Comparison of ENCODE assay signal across 9 mouse cellular contexts in the genomic region with DNA sequence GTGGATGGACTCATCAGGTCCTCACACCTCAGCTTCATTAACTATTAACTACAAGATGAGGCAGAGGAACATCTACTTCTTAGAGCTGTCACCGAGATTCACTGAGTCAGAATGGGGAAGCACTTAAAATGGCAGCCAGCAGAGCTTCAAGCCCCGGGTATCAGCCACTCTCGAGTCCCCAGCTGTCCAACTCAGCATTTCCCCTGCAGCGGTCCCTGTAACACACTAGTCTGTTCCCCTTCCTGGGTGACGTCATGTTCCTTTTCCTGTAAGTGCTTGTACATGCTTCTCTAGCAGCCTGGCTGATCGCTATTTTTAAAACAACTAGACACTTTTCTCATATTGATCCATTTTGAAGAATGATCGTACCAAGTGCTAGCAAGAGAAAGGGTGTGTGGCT. TPM values are rescaled to one million over a fixed set of nuclear protein-coding genes. Genes with fewer than 3 reads are reported as not detected.
DNase-seq lines count a peak whose midpoint lies in the region; ATAC-seq lines count a peak whose summit lies in the region.
"Had no signal": no experiment of that assay in that cellular context is flagged by ENCODE, and none has a peak within 500 bp of the region (broad histone marks: within the 10 kb centered on the region; RNA-seq: fewer than 3 reads in every experiment).

No protein-coding gene starts in this region.

- H3K9ac ChIP-seq in embryonic facial prominence, embryonic 14.5 days (ENCODE audit: low read depth, low read length) = no peak overlapping the region
- H3K9ac ChIP-seq in hindbrain, embryonic 11.5 days (ENCODE audit: low read depth, low read length) = no peak overlapping the region
- H3K9ac ChIP-seq: neural tube, embryonic 12.5 days had no signal

- no peaks in the 10 kb centered on the region for H3K4me1 ChIP-seq in embryonic facial prominence, embryonic 14.5 days (ENCODE audit: control insufficient read depth, insufficient read depth, low read length)
- no peaks in the 10 kb centered on the region for H3K4me1 ChIP-seq in embryonic facial prominence, embryonic 10.5 days
- H3K4me1 ChIP-seq in hindbrain, embryonic 11.5 days (replicated peaks; ENCODE audit: control insufficient read depth, insufficient read depth, low read length) = no peaks in the 10 kb centered on the region
- H3K4me1 ChIP-seq: neural tube, embryonic 12.5 days had no signal

- H3K27me3 ChIP-seq in embryonic facial prominence, embryonic 14.5 days (replicated peaks; ENCODE audit: control insufficient read depth, insufficient read depth, low read length) = no peaks in the 10 kb centered on the region
- no peaks in the 10 kb centered on the region for H3K27me3 ChIP-seq in embryonic facial prominence, embryonic 10.5 days (replicated peaks; ENCODE audit: low read depth, poor library complexity, severe bottlenecking)
- no peaks in the 10 kb centered on the region for H3K27me3 ChIP-seq in hindbrain, embryonic 11.5 days (ENCODE audit: control insufficient read depth, insufficient read depth, low read length)
- H3K27me3 ChIP-seq: neural tube, embryonic 12.5 days had no signal

- no peaks in the 10 kb centered on the region for H3K9me3 ChIP-seq in embryonic facial prominence, embryonic 14.5 days (ENCODE audit: control insufficient read depth, low read length)
- H3K9me3 ChIP-seq in embryonic facial prominence, embryonic 10.5 days = no peaks in the 10 kb centered on the region
- H3K9me3 ChIP-seq in hindbrain, embryonic 11.5 days (ENCODE audit: control insufficient read depth, low read length) = no peaks in the 10 kb centered on the region
- H3K9me3 ChIP-seq: neural tube, embryonic 12.5 days had no signal

- no peak overlapping the region for H3K4me2 ChIP-seq in embryonic facial prominence, embryonic 14.5 days (ENCODE audit: low read depth, low read length)
- no peak overlapping the region for H3K4me2 ChIP-seq in hindbrain, embryonic 11.5 days (replicated peaks; ENCODE audit: low read depth, low read length)
- H3K4me2 ChIP-seq: neural tube, embryonic 12.5 days had no signal

- H3K36me3 ChIP-seq in embryonic facial prominence, embryonic 14.5 days (ENCODE audit: control insufficient read depth, insufficient read depth, low read length) = no peaks in the 10 kb centered on the region
- H3K36me3 ChIP-seq in embryonic facial prominence, embryonic 10.5 days (replicated peaks) = no peaks in the 10 kb centered on the region
- H3K36me3 ChIP-seq in hindbrain, embryonic 11.5 days (ENCODE audit: control insufficient read depth, insufficient read depth, low read length) = no peaks in the 10 kb centered on the region
- H3K36me3 ChIP-seq: neural tube, embryonic 12.5 days had no signal

- no peak overlapping the region for H3K27ac ChIP-seq in embryonic facial prominence, embryonic 14.5 days (replicated peaks; ENCODE audit: low read depth, low read length)
- no peak overlapping the region for H3K27ac ChIP-seq in embryonic facial prominence, embryonic 10.5 days (replicated peaks)
- no peak overlapping the region for H3K27ac ChIP-seq in hindbrain, embryonic 11.5 days (ENCODE audit: low read depth, low read length)
- H3K27ac ChIP-seq: neural tube, embryonic 12.5 days had no signal

- no peak for ATAC-seq in embryonic facial prominence, embryonic 14.5 days (ENCODE audit: low read depth)
- ATAC-seq in hindbrain, embryonic 11.5 days (ENCODE audit: low FRiP score) = no peak

- peak; percentile 56 for DNase-seq in embryonic facial prominence, embryonic 14.5 days (ENCODE audit: low spot score)
- DNase-seq in embryonic facial prominence, embryonic 10.5 days (ENCODE audit: low spot score) = no peak
- peak; percentile 66 for DNase-seq in MEL-GATA-1-ER (ENCODE audit: extremely low read depth, low read depth)
- DNase-seq in heart, postnatal 4 days = peak; percentile 48
- peak; percentile 60 to 71 for DNase-seq in lung, postnatal 4 days
- DNase-seq in thymus, postnatal 14 days = peak; percentile 81
- DNase-seq in testis, postnatal 14 days (ENCODE audit: low spot score) = no peak
- DNase-seq in hindbrain, embryonic 11.5 days (ENCODE audit: low spot score) = no peak

- H3K4me3 ChIP-seq in embryonic facial prominence, embryonic 14.5 days (ENCODE audit: low read depth, low read length) = no peak overlapping the region
- no peak overlapping the region for H3K4me3 ChIP-seq in embryonic facial prominence, embryonic 10.5 days
- H3K4me3 ChIP-seq in hindbrain, embryonic 11.5 days (ENCODE audit: low read depth, low read length) = no peak overlapping the region
- H3K4me3 ChIP-seq: neural tube, embryonic 12.5 days had no signal

- WGBS in embryonic facial prominence, embryonic 14.5 days = 75% methylated on average over 7 of the region's 7 CpGs
- 83% methylated on average over 7 of the region's 7 CpGs for WGBS in embryonic facial prominence, embryonic 10.5 days
- WGBS in hindbrain, embryonic 11.5 days = 88% methylated on average over 7 of the region's 7 CpGs

RNA-seq across cellular contexts. Expression of a gene that starts 8.6 kb away (rescaled TPM):
- polyA plus RNA-seq in embryonic facial prominence, embryonic 14.5 days (2014; fragmentation: Nextera tagmentation; extraction: Ambion mirVana) = 341 and 347 TPM in 2 replicates
- 359 and 369 TPM in 2 replicates for polyA plus RNA-seq in embryonic facial prominence, embryonic 10.5 days (2016; fragmentation: Nextera tagmentation; extraction: Ambion mirVana)
- 100 to 1,000 TPM; 246 to 249 TPM for total RNA-seq in heart, postnatal 4 days (2021)
- polyA plus RNA-seq in hindbrain, embryonic 11.5 days (2014; fragmentation: Nextera tagmentation; extraction: Ambion mirVana) = 325 and 330 TPM in 2 replicates

RNA-seq across cellular contexts. Expression of a gene that starts 32.9 kb away (rescaled TPM):
- not detected in 2 replicates for polyA plus RNA-seq in embryonic facial prominence, embryonic 14.5 days (2014; fragmentation: Nextera tagmentation; extraction: Ambion mirVana)
- not detected in 2 replicates for polyA plus RNA-seq in embryonic facial prominence, embryonic 10.5 days (2016; fragmentation: Nextera tagmentation; extraction: Ambion mirVana)
- not detected for total RNA-seq in heart, postnatal 4 days (2021)
- polyA plus RNA-seq in hindbrain, embryonic 11.5 days (2014; fragmentation: Nextera tagmentation; extraction: Ambion mirVana) = 0.15 TPM in 1 of 2 replicates, not detected in the other
- polyA plus RNA-seq: neural tube, embryonic 12.5 days had no signal

RNA-seq across cellular contexts. Expression of a gene that starts 51.0 kb away (rescaled TPM):
- polyA plus RNA-seq in embryonic facial prominence, embryonic 14.5 days (2014; fragmentation: Nextera tagmentation; extraction: Ambion mirVana) = 0.20 and 0.21 TPM in 2 replicates
- 0.41 and 0.70 TPM in 2 replicates for polyA plus RNA-seq in embryonic facial prominence, embryonic 10.5 days (2016; fragmentation: Nextera tagmentation; extraction: Ambion mirVana)
- not detected for total RNA-seq in heart, postnatal 4 days (2021)
- polyA plus RNA-seq in hindbrain, embryonic 11.5 days (2014; fragmentation: Nextera tagmentation; extraction: Ambion mirVana) = 0.32 TPM in 1 of 2 replicates, not detected in the other
- polyA plus RNA-seq: neural tube, embryonic 12.5 days had no signal

RNA-seq across cellular contexts. Expression of a gene that starts 57.2 kb away (rescaled TPM):
- 214 and 224 TPM in 2 replicates for polyA plus RNA-seq in embryonic facial prominence, embryonic 14.5 days (2014; fragmentation: Nextera tagmentation; extraction: Ambion mirVana)
- 259 and 262 TPM in 2 replicates for polyA plus RNA-seq in embryonic facial prominence, embryonic 10.5 days (2016; fragmentation: Nextera tagmentation; extraction: Ambion mirVana)
- total RNA-seq in heart, postnatal 4 days (2021) = 100 to 1,000 TPM; 103 to 105 TPM
- polyA plus RNA-seq in hindbrain, embryonic 11.5 days (2014; fragmentation: Nextera tagmentation; extraction: Ambion mirVana) = 189 and 198 TPM in 2 replicates

RNA-seq across cellular contexts. Expression of a gene that starts 57.4 kb away (rescaled TPM):
- polyA plus RNA-seq in embryonic facial prominence, embryonic 14.5 days (2014; fragmentation: Nextera tagmentation; extraction: Ambion mirVana) = 119 and 133 TPM in 2 replicates
- 108 and 109 TPM in 2 replicates for polyA plus RNA-seq in embryonic facial prominence, embryonic 10.5 days (2016; fragmentation: Nextera tagmentation; extraction: Ambion mirVana)
- total RNA-seq in heart, postnatal 4 days (2021) = 100 to 1,000 TPM; 198 to 211 TPM
- polyA plus RNA-seq in hindbrain, embryonic 11.5 days (2014; fragmentation: Nextera tagmentation; extraction: Ambion mirVana) = 85.4 and 99.4 TPM in 2 replicates

Comparison
In these comparisons a context has a peak if more than half of its experiments do, and no peak if none do; other contexts are left out.
1. DNase-seq: peak in embryonic facial prominence, embryonic 14.5 days (single experiment), MEL-GATA-1-ER (single experiment), heart, postnatal 4 days (single experiment), lung, postnatal 4 days (2 of 2) and thymus, postnatal 14 days (single experiment); none in embryonic facial prominence, embryonic 10.5 days (single experiment), testis, postnatal 14 days (single experiment) and hindbrain, embryonic 11.5 days (single experiment).